Mouse (Mus musculus): Measurements from ENCODE around the gene Ptpn11. TPM values are rescaled to one million over a fixed set of nuclear protein-coding genes. Genes with fewer than 3 reads are reported as not detected.
A peak's percentile ranks its signal among the peaks of the same experiment; 100 is the strongest.
"Not testable (repeated sequence)": the region's sequence is repeated elsewhere in the genome, so short reads cannot be mapped to it uniquely, and the experiment has no call there.

The Ptpn11 gene
- total and polyA plus RNA-seq, 2 experiments from 2014 or later = 27.9 to 47.5 TPM

DNA sequence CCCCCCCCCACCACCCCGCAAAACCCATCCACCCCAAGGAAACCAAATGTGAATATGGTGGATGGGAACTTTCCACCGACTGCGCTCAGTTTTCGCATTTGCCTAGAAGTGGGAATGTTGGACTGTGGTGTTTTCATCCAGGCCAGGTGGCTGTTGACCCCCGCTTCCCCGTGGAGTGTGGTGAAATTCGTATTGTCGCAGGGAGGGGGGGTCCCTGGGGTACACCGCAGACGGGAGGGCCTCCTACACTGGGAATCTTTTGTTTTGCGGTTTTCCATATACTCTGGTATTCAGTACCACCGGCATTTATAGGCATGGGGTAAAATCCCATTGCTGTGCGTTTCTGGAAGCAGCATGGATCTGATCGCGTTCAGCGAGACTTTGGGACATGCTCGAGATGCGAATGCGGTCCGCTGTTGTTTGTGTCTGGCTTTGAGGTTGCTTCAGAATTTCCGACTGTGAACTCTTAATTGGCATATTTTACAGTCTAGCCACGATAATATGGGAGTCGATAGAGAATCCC lies 30.2 kb upstream of the Ptpn11 start:
- Histone ChIP-seq H3K27me3 (ENCODE audit: insufficient read depth, low read length) (no peaks in the 10 kb centered on the region), H3K9ac (replicated peaks; ENCODE audit: low read length) (peak overlapping the region; percentile 94), H3K4me1 (ENCODE audit: insufficient read depth, low read length) (0 out of 2 replicates have a peak, but pooled peaks cover 5% of the 10 kb centered on the region), H3K4me3 (ENCODE audit: low read length) (peak overlapping the region; percentile 98), H3K4me2 (ENCODE audit: low read depth, low read length) (peak overlapping the region; percentile 85), H3K27ac (peak overlapping the region; percentile 92), H3K36me3 (ENCODE audit: insufficient read depth, low read length) (no peaks in the 10 kb centered on the region), H3K9me3 (ENCODE audit: low read length) (no peaks in the 10 kb centered on the region)
- ATAC-seq (peak; percentile 28; the same call in 1 of the 2 replicates), DNase-seq (ENCODE audit: low spot score) (peak; percentile 43)
- WGBS = 6% methylated on average over 23 of the region's 23 CpGs
- no peak for TF ChIP-seq CTCF (IDR thresholded peaks at IDR 0.05; ENCODE audit: low read depth)

GRCm38 (mm10) chr5:121220732-121221301 lies 29.6 kb upstream of the Ptpn11 start:
- Histone ChIP-seq H3K9me3 (ENCODE audit: low read length) (no peaks in the 10 kb centered on the region), H3K27ac (peak overlapping the region; percentile 92), H3K4me1 (ENCODE audit: insufficient read depth, low read length) (0 out of 2 replicates have a peak, but pooled peaks cover 5% of the 10 kb centered on the region), H3K4me2 (ENCODE audit: low read depth, low read length) (peak overlapping the region; percentile 85), H3K4me3 (ENCODE audit: low read length) (peak overlapping the region; percentile 98), H3K9ac (replicated peaks; ENCODE audit: low read length) (peak overlapping the region; percentile 94), H3K36me3 (ENCODE audit: insufficient read depth, low read length) (no peaks in the 10 kb centered on the region), H3K27me3 (ENCODE audit: insufficient read depth, low read length) (no peaks in the 10 kb centered on the region)
- no peak for TF ChIP-seq CTCF (IDR thresholded peaks at IDR 0.05; ENCODE audit: low read depth)
- ATAC-seq (peak; percentile 57), DNase-seq (ENCODE audit: low spot score) (peak; percentile 58)
- WGBS = 1% methylated on average over 27 of the region's 38 CpGs

- DNase-seq (ENCODE audit: low spot score) (peak; percentile 97), ATAC-seq (peak; percentile 95)
- WGBS = 0% methylated on average over 31 of the region's 90 CpGs
- H3K9ac ChIP-seq (replicated peaks; ENCODE audit: low read length) = peak within 1 kb of the TSS; percentile 94
- H3K27me3 ChIP-seq (ENCODE audit: insufficient read depth, low read length) = no peaks in the 10 kb centered on the region
- no peak for TF ChIP-seq CTCF (IDR thresholded peaks at IDR 0.05; ENCODE audit: low read depth)
- H3K4me2 ChIP-seq (ENCODE audit: low read depth, low read length) = peak within 1 kb of the TSS; percentile 85
- 0 out of 2 replicates have a peak, but pooled peaks cover 5% of the 10 kb centered on the region for H3K4me1 ChIP-seq (ENCODE audit: insufficient read depth, low read length)
- H3K4me3 ChIP-seq (ENCODE audit: low read length) = peak within 1 kb of the TSS; percentile 98
- no peaks in the 10 kb centered on the region for H3K36me3 ChIP-seq (ENCODE audit: insufficient read depth, low read length)
- H3K9me3 ChIP-seq (ENCODE audit: low read length) = no peaks in the 10 kb centered on the region
- peak within 1 kb of the TSS; percentile 92 for H3K27ac ChIP-seq
Observed at GRCm38 (mm10) chr5:121219980-121220731, 29.0 kb upstream of the Ptpn11 start, which contains the start of gene Hectd4. TSS of gene Hectd4 (plus strand) at chr5:121220219.

- no peak for TF ChIP-seq CTCF (IDR thresholded peaks at IDR 0.05; ENCODE audit: low read depth)
- ATAC-seq (no peak), DNase-seq (ENCODE audit: low spot score) (no peak)
- Histone ChIP-seq H3K36me3 (ENCODE audit: insufficient read depth, low read length) (no peaks in the 10 kb centered on the region), H3K4me1 (ENCODE audit: insufficient read depth, low read length) (0 out of 2 replicates have a peak, but pooled peaks cover 5% of the 10 kb centered on the region), H3K27ac (no peak overlapping the region), H3K4me3 (ENCODE audit: low read length) (no peak overlapping the region), H3K27me3 (ENCODE audit: insufficient read depth, low read length) (no peaks in the 10 kb centered on the region), H3K4me2 (ENCODE audit: low read depth, low read length) (no peak overlapping the region), H3K9ac (replicated peaks; ENCODE audit: low read length) (no peak overlapping the region), H3K9me3 (ENCODE audit: low read length) (no peaks in the 10 kb centered on the region)
- 72% methylated on average over 1 of the region's 1 CpGs for WGBS
Observed at GRCm38 (mm10) chr5:121219190-121219589, 28.0 kb upstream of the Ptpn11 start.

DNA sequence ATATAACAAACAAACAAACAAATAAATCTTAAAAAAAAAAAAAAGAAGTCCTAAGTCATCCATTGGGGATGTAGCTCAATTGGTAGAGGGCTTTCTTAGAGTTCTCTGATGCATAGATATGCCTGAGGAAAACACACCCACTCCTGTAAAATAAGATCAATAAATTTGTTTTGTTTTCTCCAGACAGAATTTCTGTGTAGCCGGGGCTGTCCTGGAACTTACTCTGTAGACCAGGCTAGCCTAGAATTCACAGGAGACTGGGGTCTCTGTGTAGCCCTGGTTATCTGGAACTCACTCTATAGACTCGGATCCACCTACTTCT lies 26.1 kb upstream of the Ptpn11 start:
- Histone ChIP-seq H3K9ac (replicated peaks; ENCODE audit: low read length) (no peak overlapping the region), H3K9me3 (ENCODE audit: low read length) (no peaks in the 10 kb centered on the region), H3K27me3 (ENCODE audit: insufficient read depth, low read length) (no peaks in the 10 kb centered on the region), H3K36me3 (ENCODE audit: insufficient read depth, low read length) (peaks cover 2% of the 10 kb centered on the region; the same call in 1 of the 2 replicates), H3K4me1 (ENCODE audit: insufficient read depth, low read length) (no peaks in the 10 kb centered on the region), H3K4me3 (ENCODE audit: low read length) (no peak overlapping the region), H3K4me2 (ENCODE audit: low read depth, low read length) (no peak overlapping the region), H3K27ac (no peak overlapping the region)
- ATAC-seq = no peak
- no peak for DNase-seq (ENCODE audit: low spot score)
- WGBS = 93% methylated on average over 2 of the region's 2 CpGs
- TF ChIP-seq CTCF (IDR thresholded peaks at IDR 0.05; ENCODE audit: low read depth) = no peak

GRCm38 (mm10) chr5:121216584-121217312 lies 25.6 kb upstream of the Ptpn11 start:
- WGBS = 79% methylated on average over 9 of the region's 9 CpGs
- not testable (repeated sequence) for H3K9ac ChIP-seq (replicated peaks; ENCODE audit: low read length)

More at GRCm38 (mm10) chr5:121216584-121217312, 25.6 kb upstream of the Ptpn11 start:
- not testable (repeated sequence) for ATAC-seq; DNase-seq (ENCODE audit: low spot score); H3K27ac ChIP-seq; H3K4me1 ChIP-seq (ENCODE audit: insufficient read depth, low read length); H3K27me3 ChIP-seq (ENCODE audit: insufficient read depth, low read length); H3K4me2 ChIP-seq (ENCODE audit: low read depth, low read length); H3K36me3 ChIP-seq (ENCODE audit: insufficient read depth, low read length); H3K4me3 ChIP-seq (ENCODE audit: low read length); H3K9me3 ChIP-seq (ENCODE audit: low read length)
